Mouse (Mus musculus): ENCODE results near the gene Slc25a29.
A peak's percentile ranks its signal among the peaks of the same experiment; 100 is the strongest.

The Slc25a29 gene

DNA sequence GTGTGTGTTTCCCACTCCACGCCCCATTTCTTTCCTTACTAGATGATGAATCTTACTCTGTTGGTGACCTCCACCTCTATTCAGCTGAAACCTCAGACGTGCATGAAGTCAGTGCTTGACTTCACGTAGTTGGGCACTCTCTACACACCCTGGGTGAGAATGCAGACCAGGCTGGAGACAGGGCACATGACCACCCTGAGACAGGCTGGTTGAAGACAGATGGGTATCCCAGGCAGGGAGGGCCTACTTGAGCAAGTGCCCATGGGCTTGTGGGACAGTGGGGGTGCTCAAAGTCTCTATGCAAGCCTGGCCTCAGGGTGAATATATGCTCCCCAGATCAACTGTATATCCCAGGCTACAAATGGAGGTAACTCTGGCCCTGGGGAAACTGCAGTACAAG is 1.3 kb downstream of the Slc25a29 start:
- no peak for DNase-seq (ENCODE audit: low spot score in 2 of 2)

DNA sequence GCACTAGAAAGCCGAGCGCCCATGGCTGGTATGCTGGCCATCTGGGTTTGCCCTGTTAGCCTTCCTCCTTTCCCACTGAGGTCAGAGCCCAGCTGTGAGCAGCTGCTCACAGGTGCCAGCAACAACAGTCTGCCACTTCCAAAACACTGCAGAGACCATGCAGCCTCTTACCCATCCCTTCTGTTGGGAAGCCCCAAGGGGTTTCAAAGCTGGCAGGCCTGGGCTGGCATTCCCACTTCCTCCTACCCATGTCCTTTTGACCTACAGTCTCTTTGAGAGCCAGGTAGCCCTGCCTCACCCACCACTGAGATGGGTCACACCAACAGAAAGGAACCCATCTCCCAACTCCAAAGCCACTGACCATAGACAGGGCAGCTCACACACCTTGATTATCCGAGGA is 2.3 kb downstream of the Slc25a29 start:
- no peak for DNase-seq (ENCODE audit: low spot score in 2 of 2)

DNA sequence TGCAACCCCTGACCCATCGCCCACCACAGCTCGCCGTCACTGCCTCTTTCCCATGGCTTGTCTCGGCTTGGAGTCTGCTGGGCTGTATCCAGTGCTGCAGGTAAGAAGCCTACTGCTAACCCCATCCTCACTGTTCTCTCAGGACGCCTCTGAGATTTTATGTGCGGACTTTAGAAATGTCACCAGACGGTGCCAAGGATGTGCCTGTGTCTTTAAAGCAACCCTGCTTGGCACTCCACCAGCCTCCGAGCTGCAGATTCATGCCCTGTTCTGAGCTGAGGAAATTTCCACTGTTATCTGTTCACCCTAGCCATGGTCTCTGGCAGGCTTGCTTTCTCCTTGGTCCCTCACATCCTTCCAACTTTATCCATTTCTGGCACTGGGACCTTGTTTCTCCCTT is 2.8 kb downstream of the Slc25a29 start:
- no peak for DNase-seq (ENCODE audit: low spot score in 2 of 2)

DNA sequence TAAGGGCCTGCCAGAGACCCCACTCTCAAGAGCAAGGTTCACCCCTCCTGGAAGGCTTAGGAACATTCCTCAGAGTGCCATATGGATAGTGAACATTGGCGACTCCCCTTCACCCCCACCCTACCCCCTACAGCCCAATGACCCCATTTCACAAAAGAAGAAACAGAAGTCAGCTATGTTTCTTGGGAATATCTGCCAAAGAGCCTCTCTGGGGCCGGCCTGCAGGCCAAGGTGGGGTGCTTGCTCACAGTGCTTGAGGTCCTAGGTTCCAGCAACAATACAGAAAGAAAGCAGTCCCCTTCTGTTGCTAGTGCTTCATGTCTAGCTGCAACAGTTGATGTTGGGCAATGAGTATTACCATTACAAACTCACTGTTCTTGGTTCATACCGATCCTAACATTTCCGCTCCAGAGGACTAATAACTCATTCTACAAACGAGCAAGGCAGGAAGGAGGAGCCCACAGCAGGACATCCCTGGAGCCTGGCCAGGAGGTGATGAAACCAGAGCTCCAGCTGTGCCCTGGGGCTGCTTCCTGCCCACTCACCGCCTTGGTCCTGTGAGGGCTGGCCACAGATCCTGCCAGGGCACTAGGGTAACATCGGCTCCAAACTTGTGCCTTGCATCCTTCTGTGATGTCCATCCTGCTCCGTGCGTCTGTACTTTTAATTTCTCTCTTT is 3.6 kb downstream of the Slc25a29 start:
- DNase-seq (ENCODE audit: low spot score in 2 of 2): peak in 1 of 2 experiments; percentile 47

DNA sequence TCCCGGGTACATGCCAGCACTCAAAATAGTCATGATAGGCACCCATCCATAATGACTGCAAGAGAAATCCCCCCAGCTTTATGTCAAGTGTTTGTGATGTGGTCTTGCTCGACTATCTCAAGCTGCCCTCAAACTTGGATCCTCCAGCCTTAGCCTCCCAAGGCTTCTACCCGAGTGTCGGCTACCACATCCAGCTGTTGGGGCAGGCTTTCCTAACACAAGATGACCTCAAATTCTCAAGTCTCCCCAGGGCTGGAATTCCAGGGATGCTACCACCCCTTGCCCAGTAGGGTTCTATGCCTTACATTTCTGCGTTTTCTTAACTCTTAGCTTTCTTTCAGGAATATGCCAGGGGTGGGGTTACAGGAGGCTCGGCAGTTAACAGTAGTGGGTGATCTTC is 5.3 kb downstream of the Slc25a29 start:
- DNase-seq (ENCODE audit: low spot score in 2 of 2): no peak

DNA sequence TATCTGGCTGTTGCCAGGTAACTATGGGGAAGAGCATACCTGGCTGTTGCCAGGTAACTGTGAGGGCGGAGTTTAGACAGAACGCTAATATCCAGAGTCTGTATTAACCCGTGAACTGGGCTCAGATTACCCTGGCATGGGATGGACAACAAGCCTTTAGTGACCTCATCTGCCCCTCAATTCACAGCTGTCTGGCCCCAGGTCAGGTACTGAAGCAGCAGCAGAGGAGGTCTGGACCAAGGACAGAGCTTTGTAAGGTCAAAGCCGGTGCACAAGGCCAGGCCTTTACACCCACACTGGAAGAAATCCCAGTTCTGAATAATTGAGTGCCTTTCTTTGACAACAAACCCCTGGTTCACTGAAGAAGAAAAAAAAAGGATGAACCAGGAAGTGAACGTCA is 6.0 kb downstream of the Slc25a29 start:
- DNase-seq (ENCODE audit: low spot score in 2 of 2): no peak

DNA sequence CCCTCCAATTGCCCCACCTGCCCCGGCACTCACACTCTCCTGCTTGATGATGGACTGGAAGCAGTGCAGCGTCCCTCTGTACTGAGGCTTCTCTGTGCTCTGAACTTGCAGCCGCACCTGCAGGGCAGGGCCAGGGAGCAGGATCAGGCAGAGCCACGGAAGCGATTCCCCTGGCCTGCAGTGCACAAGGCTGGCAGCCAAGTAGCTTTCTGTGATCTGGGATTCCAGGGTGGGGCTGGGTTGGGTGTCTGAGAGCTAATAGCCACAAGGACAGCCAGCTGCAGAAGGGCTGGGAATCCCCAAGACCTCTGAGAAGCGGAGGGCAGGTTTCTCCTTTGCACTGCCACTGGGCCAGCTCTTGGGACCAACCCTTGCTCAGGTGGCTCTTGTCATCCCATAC is 8.0 kb downstream of the Slc25a29 start:
- DNase-seq (ENCODE audit: low spot score in 2 of 2): no peak

DNA sequence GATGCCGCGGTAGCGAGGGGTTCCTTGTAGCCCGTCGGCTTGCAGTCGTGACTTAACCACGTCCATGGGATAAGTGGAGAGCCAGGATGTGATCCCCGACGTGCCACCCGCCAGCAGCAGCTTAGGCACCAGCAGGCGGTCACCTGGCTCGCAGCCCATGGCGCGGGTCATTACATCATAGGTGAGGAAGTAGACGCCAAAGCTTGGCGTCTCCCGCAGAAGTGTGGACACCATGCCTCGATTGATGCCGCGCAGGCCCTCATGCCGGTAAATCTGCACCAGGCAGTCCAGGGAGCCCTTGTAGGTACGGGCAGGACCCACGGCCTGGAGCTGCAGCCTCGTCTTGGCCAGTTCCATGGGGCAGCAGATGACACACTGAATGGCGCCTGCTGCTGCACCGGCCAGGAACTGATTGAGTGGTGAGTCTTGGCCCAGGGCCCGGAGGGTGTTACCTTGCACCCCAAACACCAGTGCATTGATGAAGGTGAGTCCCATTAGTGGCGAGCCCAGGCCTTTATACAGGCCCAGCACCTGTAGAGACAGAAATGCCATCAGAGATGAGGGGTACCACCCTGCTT is 8.6 kb downstream of the Slc25a29 start:
- no peak for DNase-seq (ENCODE audit: low spot score in 2 of 2)

DNA sequence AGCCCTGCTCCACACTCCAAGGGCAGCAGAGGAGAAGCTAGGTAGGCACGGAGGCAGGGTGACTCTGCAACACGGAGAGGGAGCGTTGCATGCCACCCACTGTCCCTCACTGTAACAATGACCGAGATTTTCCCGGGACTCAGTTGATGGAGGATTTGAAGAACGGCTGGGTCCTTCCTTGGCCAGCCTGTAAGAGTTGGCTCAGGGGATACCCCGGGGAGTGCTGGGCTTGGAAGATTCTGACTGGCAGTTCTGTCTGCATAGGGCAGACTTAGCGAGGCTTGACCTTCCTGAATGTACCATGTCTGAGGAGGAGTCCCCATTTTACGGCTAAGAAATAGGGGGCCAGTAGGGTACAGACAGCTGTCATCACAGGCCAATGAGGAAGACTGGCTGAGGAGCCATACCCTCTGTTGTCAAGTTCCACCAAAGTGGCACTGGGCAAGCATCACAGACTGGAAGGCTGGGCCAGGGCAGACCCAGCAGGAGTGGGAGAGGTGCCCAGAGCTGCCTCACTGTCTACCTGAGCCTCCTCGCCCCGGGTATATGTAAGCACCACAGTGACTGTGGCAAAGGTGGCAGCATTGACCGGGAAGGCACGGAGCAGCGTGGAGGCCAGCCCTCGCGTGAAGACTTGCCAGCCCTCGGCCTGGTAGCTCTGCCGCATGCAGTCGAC is 9.3 kb downstream of the Slc25a29 start:
- DNase-seq (ENCODE audit: low spot score in 2 of 2): no peak

DNA sequence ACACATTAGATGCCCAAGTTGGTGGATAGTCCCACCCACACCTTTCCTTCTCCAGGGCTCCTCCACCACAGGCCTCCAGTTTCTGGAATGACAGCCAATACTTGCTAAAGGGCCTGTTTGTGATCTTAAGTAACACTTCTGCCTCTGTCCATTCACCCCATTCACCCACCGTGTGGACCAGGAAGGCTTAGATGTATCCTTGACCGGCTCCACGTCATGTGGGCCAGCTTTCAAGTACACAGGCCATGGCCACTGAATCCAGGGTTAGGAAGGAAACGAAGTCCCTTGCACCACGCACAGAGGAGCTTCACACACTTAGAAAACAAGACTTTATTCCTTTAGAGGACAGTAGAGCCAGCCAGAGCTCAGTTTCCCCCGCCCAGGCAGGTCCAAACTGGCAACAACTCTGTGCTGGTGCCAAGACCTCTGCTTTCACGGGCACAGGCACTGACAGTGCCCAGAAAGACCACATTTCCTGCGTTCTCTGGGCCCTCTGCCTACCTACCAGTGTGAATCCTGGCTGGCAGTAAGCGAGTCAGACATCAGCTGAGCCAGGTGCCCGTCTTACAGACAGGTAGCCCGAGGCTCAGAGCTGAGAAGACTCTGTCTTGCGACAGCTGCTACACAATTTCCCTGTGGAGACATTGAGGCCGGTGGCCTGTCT is 10.0 kb downstream of the Slc25a29 start:
- no peak for DNase-seq (ENCODE audit: low spot score in 2 of 2)

DNA sequence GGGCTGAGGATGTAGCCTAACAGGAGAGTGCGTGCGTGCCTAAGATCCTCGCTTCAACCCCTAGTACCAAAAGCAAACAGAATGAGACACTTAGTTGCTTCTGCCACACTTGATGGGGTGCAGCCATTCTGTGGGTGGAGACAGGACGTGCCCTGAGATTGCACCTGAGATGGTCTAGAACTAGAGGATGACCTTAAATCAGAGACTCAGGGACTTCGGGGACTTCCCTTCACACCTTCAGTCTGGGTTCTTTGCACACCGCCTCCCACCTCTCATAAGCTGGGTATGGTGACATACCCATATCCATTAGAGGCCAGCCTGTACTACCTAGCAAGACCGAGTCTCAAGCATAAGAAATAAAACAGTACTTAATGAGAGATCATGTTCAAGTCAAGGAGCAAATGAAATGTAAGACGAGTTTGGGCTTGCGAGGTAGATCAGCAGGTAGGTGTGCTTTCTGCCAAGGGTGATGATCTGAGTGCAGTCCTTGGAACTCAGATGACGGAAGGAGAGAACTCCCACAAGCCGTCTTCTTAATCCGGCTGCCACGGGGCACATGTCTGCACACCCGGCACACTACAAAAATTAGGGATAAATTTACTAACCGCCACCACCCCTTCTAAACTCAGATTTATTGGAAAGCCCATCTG is 11.3 kb downstream of the Slc25a29 start:
- no peak for DNase-seq (ENCODE audit: low spot score in 2 of 2)

DNA sequence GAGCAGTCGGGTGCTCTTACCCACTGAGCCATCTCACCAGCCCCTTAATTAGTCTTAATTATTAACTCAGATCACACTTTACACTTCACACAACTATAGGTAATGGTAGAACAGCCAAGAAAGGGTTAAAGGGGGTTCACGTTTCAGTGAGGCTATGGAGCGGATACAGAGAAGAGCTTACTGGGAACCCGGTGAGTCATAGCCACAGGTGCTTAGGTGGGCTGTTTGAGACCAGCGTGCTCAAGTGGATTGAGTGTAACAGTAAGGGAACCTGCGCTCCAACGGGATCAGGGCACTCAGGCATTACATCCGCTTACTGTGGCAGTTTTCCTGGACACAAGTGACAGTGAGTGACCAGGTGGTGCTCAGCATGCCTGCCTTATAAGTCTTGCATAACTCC is 12.6 kb downstream of the Slc25a29 start:
- DNase-seq (ENCODE audit: low spot score in 2 of 2): no peak

DNA sequence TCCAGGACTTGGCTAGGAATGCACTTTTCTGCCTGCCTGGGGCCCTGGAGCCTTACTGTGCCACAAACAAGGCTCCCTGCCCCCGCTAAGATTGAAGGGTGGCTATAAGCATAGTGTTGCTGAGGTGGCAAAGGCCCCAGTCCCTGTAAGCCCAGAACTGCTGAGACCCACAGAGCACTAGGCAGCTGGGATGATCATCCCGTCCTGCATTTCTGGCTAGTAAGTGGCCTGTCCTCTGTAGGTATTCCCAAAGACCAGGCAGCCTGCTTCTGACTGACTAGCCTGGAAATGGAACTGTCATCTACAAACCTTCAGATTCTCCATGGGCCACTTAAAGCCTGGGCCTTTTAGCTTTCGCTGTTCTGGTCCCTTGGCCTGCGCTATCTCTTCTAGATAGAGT is 15.2 kb downstream of the Slc25a29 start:
- DNase-seq (ENCODE audit: low spot score in 2 of 2): no peak

DNA sequence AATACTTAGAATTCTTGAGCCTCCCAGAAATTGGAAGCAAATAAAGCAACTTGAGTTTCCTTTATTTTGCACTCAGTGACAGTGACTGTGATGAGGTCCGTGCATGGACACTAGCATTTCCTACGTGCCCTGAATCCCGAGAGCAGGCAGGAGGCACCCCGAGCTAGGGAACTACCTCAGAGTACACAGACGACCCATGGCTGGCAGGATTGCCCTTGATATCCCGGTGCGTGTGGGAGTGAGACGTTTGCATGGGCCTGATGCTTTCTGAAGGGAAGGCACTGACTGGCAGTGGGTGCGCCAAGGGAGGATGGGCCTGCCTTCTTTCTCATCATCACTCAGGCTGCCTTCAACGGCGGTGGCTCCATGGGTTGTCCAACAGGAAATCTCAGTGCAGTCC is 19.1 kb downstream of the Slc25a29 start:
- DNase-seq (ENCODE audit: low spot score in 2 of 2): no peak

DNA sequence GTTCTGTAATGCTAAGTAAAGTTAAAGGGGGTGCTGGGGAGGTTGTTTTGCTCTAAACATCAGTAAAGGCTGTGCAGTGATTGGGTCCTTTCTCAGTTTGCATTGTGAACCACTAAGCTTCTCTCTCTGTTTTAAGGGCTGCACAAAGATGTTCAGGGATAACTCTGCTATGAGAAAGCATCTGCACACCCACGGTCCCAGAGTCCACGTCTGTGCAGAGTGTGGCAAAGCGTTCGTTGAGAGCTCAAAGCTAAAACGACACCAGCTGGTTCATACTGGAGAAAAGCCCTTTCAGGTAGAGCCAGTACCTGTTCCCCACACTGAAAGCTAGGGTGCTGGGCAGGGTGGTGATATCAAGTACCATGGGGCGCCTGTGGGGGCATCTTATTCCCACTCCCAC is 21.2 kb downstream of the Slc25a29 start:
- DNase-seq (ENCODE audit: low spot score in 2 of 2): no peak

DNA sequence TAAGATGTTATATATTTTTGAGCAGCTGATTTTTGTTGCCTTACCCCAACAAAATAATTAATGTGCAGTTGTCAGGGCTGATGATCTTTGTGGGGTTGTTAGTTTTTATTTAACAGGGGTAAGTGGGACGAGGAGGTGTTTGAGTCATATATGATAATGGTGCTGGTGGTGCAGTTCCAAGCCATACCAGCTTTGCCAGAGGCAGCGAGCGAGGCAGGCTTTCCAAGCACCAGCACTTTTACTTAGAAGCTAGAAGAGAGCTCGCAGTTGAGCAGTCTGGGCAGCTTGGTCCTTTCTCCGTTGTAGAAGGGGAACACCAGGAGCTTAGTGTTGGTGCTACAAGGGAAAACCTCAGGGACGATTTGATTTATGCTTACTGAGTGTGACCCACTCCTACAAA is 23.2 kb downstream of the Slc25a29 start:
- no peak for DNase-seq (ENCODE audit: low spot score in 2 of 2)

DNA sequence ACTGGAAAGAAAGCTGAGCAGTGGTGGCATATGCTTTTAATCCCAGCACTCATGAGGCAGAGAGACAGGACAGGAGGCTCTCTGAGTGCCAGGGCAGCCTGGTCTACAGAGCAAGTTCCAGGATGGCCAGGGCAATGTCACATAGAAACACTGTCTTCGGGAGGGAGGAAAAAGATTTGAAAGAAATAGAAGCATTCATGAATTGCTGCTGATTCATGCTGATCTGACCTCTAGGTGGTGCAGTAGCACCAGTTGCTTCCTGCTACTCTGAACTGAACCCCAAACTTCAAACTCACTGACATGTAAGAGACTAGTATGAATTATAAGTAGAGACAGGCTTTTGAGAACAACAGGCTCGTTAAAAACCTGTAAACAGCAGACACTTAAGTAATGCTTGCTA is 24.6 kb downstream of the Slc25a29 start:
- no peak for DNase-seq (ENCODE audit: low spot score in 2 of 2)

DNA sequence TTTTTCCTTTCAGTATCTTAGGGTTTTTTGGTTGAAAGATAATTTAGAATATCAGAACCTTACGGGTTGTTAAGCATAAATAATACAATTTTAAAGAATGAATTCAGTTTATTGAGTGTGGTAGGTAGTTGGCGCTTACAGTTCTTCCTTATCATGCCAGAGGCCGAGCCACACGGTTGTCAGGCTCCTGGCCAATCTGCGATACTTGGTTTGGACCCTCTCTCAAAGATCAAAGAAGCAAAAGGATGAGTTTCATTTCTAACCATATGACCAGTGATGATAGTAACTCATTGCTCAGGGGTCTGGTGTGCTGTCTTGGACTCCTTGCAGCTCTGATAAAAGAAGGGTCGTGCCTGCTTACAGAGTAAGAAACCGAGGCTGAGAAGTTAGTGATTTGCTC is 25.4 kb downstream of the Slc25a29 start:
- DNase-seq (ENCODE audit: low spot score in 2 of 2): no peak

DNA sequence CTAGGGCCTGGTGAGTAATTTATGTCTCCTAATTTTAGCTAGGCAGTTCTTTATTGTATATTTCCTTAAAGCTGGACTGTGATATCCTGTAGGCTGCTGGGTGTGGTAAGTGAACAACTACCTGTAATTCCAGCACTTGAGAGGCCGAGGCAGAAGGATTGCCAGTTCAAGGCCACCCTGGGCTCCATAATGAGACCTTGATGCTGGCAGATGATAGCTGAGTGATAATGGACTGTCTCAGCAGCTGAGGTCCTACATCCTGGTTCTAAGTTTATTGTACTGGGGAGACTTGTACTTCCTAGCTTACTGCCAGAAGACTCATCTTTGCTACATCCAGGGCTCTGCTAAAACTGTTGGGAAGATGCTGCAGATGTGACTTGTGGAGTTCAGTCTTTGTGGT is 25.9 kb downstream of the Slc25a29 start:
- DNase-seq (ENCODE audit: low spot score in 2 of 2): no peak

DNA sequence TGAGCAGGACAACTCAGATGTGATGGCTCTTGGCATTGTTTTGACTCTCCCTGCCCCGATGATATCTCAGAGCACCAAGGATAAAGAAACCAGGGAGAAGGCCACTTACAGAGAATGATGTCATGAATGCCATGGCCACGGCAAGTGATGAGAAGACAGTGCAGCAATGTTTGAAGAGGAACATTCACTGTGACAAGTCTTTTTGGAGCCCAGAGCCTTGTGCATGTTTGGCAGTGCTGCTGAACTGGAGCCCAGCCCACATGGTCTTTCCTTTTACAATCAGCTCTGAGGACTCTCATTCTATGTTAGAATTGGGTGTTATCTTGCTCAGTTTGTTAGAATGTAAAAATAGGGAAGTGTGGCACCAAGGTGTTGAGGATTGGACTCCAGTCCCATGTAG is 27.2 kb downstream of the Slc25a29 start:
- DNase-seq (ENCODE audit: low spot score in 2 of 2): no peak

DNA sequence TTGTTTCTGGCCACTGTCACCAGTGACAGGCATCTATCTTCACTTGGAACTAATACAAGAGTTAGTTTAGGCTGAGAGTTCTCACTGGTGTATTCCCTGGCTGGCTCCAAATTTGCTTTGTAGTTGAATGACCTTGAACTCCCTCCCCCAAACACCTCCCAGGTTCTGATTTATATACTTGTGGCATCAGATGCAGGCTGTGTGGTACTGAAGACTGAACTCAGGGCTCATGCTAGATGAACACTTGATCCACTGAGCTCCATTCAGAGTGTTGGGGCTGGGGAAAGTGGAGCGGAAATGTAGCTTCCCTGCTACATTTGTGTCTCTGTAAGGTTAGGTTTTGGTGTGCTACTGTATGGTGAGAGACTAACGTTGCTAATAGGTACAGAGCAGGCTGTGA is 31.3 kb downstream of the Slc25a29 start:
- no peak for DNase-seq (ENCODE audit: low spot score in 2 of 2)

DNA sequence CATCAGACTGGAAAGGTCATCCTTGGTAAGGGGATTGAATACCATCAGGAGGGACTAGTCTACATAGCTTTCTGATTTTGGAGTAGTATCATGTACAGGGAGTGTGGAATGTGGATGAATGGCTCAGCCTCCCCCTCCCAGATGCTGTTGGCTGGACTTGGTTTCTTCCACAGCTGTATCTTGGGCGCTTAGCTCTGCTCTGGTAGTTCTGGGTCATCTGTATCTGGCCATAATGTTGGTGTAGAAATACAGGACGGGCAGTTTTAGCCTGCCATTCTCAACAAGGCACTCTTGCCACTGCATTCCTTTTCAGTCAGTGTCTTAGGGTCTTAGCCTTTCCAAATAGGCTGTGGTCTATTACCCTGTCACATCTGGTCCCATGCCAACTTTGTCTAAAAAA is 34.1 kb downstream of the Slc25a29 start:
- no peak for DNase-seq (ENCODE audit: low spot score in 2 of 2)
